Mouse (Mus musculus): ENCODE results near the gene BC005561. TPM values are rescaled to one million over a fixed set of nuclear protein-coding genes. Genes with fewer than 3 reads are reported as not detected.
A peak's percentile ranks its signal among the peaks of the same experiment; 100 is the strongest.

Gene BC005561
- polyA plus RNA-seq, 1 experiment from 2014 or later = 2.6 TPM

DNA sequence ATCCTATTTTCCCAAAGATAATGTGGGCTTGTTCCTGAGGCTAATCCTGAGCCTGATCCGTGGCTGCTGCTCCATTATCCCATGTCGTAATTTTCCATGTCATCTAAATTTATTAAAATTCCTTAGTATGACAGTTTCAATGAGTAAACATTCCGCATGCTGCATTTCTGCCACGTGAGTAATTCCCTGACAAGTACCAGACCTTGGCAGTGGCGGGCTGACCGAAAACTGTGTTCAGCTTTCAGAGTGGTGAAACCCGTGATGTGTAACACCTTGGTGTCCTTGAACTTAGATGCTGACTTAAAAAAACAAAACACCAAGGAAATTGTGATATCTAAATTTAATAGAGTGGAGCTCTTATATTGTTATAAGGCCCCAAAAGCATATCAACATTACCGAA is 42.9 kb upstream of the BC005561 start:
- Histone ChIP-seq H3K9ac (replicated peaks) (no peak overlapping the region), H3K4me3 (ENCODE audit: low read depth, low read length) (no peak overlapping the region), H3K27me3 (ENCODE audit: insufficient read depth, low read length) (no peaks in the 10 kb centered on the region; the same call in 1 of the 2 replicates), H3K27ac (ENCODE audit: low read depth) (no peak overlapping the region), H3K4me2 (ENCODE audit: low read depth, low read length) (no peak overlapping the region), H3K9me3 (ENCODE audit: low read length) (no peaks in the 10 kb centered on the region), H3K36me3 (replicated peaks; ENCODE audit: insufficient read depth, low read length) (peaks cover 4% of the 10 kb centered on the region; the same call in 1 of the 2 replicates), H3K4me1 (ENCODE audit: insufficient read depth) (no peaks in the 10 kb centered on the region)
- TF ChIP-seq EP300 (IDR thresholded peaks at IDR 0.05; ENCODE audit: low read depth) (no peak), CTCF (IDR thresholded peaks at IDR 0.05; ENCODE audit: low read depth) (no peak)
- no peak for ATAC-seq
- 86% methylated on average over 8 of the region's 8 CpGs for WGBS (ENCODE audit: insufficient replicate concordance)
- DNase-seq = no peak

DNA sequence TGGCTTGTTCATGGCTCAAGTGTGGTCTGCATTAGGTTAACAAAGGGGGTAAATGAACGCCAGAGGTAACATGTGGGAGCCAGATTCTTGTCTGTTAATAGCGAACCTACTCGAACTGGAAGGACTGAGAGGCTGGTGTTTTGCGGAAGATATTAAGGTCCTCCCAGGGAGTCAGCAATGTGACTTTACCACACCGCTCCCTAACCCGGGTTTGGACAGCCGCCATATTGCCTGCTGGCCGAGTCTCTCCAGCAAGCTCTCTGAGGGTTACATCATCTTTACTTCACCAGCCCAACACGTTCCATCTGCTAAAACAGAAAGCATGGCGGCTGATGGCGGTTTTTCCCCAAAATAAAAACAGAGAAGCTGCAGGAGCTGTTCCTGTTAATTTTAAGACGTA is 42.4 kb upstream of the BC005561 start:
- ATAC-seq (no peak), DNase-seq (no peak)
- WGBS (ENCODE audit: insufficient replicate concordance) = 88% methylated on average over 12 of the region's 12 CpGs
- H3K4me2 ChIP-seq (ENCODE audit: low read depth, low read length) = no peak overlapping the region
- peaks cover 4% of the 10 kb centered on the region; the same call in 1 of the 2 replicates for H3K36me3 ChIP-seq (replicated peaks; ENCODE audit: insufficient read depth, low read length)
- H3K27me3 ChIP-seq (ENCODE audit: insufficient read depth, low read length) = no peaks in the 10 kb centered on the region
- no peak overlapping the region for H3K4me3 ChIP-seq (ENCODE audit: low read depth, low read length)
- TF ChIP-seq EP300 (IDR thresholded peaks at IDR 0.05; ENCODE audit: low read depth) (no peak), CTCF (IDR thresholded peaks at IDR 0.05; ENCODE audit: low read depth) (no peak)
- no peak overlapping the region for H3K9ac ChIP-seq (replicated peaks)
- H3K27ac ChIP-seq (ENCODE audit: low read depth) = no peak overlapping the region
- H3K9me3 ChIP-seq (ENCODE audit: low read length) = no peaks in the 10 kb centered on the region
- H3K4me1 ChIP-seq (ENCODE audit: insufficient read depth) = no peaks in the 10 kb centered on the region

DNA sequence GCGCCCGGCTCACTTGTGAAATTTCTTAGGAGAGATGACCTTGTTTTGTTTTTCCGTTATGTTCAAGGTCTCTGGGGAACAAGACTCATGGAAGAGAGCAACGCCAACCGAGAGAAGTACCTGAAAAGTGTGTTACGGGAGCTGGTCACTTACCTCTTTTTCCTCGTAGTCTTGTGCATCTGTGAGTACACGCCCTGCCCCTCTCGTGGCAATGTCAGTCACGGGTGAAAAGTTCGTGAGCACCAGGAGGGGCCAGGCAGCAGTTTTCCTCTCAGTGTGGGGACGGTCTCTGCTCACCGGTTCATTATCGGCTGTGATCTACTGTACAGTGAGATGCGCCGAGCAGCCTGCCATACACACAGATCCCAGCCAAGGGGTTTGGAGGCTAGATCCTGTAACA is 41.3 kb upstream of the BC005561 start:
- peaks cover 4% of the 10 kb centered on the region; the same call in 1 of the 2 replicates for H3K36me3 ChIP-seq (replicated peaks; ENCODE audit: insufficient read depth, low read length)
- H3K9me3 ChIP-seq (ENCODE audit: low read length) = no peaks in the 10 kb centered on the region
- ATAC-seq = no peak
- no peak overlapping the region for H3K27ac ChIP-seq (ENCODE audit: low read depth)
- H3K4me2 ChIP-seq (ENCODE audit: low read depth, low read length) = no peak overlapping the region
- H3K4me1 ChIP-seq (ENCODE audit: insufficient read depth) = no peaks in the 10 kb centered on the region
- no peak for TF ChIP-seq CTCF (IDR thresholded peaks at IDR 0.05; ENCODE audit: low read depth)
- no peak for TF ChIP-seq EP300 (IDR thresholded peaks at IDR 0.05; ENCODE audit: low read depth)
- H3K9ac ChIP-seq (replicated peaks) = no peak overlapping the region
- DNase-seq = no peak
- no peaks in the 10 kb centered on the region for H3K27me3 ChIP-seq (ENCODE audit: insufficient read depth, low read length)
- WGBS (ENCODE audit: insufficient replicate concordance) = 87% methylated on average over 16 of the region's 16 CpGs
- H3K4me3 ChIP-seq (ENCODE audit: low read depth, low read length) = no peak overlapping the region

DNA sequence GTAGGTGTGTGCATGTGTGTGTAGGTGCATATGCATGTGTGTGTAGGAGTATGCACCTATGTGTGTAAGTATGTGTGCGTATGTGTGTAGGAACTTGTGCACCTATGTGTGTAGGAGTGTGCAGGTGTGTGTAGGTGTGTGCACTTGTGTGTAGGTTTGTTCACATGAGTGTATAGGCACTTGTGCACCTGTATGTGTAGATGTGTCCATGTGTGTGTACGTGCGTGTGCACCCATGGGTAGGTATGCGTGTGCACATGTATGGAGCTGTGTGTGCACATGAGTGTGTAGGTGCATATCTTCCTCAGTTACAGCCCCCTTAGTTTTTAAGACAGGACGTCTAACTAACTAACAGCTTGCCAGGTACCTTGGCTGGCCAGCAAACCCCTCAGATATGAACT is 39.6 kb upstream of the BC005561 start:
- H3K27me3 ChIP-seq (ENCODE audit: insufficient read depth, low read length) = no peaks in the 10 kb centered on the region
- no peak overlapping the region for H3K9ac ChIP-seq (replicated peaks)
- 77% methylated on average over 5 of the region's 5 CpGs for WGBS (ENCODE audit: insufficient replicate concordance)
- DNase-seq (no peak), ATAC-seq (no peak)
- H3K4me3 ChIP-seq (ENCODE audit: low read depth, low read length) = no peak overlapping the region
- H3K4me2 ChIP-seq (ENCODE audit: low read depth, low read length) = no peak overlapping the region
- peaks cover 4% of the 10 kb centered on the region; the same call in 1 of the 2 replicates for H3K36me3 ChIP-seq (replicated peaks; ENCODE audit: insufficient read depth, low read length)
- no peaks in the 10 kb centered on the region for H3K9me3 ChIP-seq (ENCODE audit: low read length)
- no peak overlapping the region for H3K27ac ChIP-seq (ENCODE audit: low read depth)
- TF ChIP-seq EP300 (IDR thresholded peaks at IDR 0.05; ENCODE audit: low read depth) = no peak
- TF ChIP-seq CTCF (IDR thresholded peaks at IDR 0.05; ENCODE audit: low read depth) = no peak
- H3K4me1 ChIP-seq (ENCODE audit: insufficient read depth) = no peaks in the 10 kb centered on the region

DNA sequence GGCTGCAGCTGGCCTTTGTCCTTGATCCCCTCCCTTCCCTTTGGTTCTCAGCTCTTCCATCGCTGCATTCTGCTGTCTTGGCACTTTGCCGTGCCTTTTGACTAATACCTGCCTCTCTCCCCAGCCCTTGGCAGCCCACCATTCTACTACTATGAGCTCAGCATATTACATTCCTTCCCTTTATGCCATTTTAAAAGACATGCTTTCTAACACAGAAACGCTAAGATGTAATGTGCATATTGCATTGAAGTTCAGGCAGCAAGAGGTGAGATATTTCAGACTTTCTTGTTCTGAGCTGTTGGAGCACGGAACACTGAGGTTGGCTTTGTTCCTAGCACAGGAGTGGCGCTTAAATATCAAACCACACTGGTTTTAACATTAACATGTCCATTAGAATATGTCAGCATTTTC is 37.2 kb upstream of the BC005561 start:
- TF ChIP-seq CTCF (IDR thresholded peaks at IDR 0.05; ENCODE audit: low read depth) (no peak), EP300 (IDR thresholded peaks at IDR 0.05; ENCODE audit: low read depth) (no peak)
- 78% methylated on average over 5 of the region's 5 CpGs for WGBS (ENCODE audit: insufficient replicate concordance)
- Histone ChIP-seq H3K9me3 (ENCODE audit: low read length) (no peaks in the 10 kb centered on the region), H3K36me3 (replicated peaks; ENCODE audit: insufficient read depth, low read length) (peaks cover 4% of the 10 kb centered on the region; the same call in 1 of the 2 replicates), H3K9ac (replicated peaks) (no peak overlapping the region), H3K27ac (ENCODE audit: low read depth) (no peak overlapping the region), H3K4me2 (ENCODE audit: low read depth, low read length) (no peak overlapping the region), H3K4me3 (ENCODE audit: low read depth, low read length) (no peak overlapping the region), H3K4me1 (ENCODE audit: insufficient read depth) (no peaks in the 10 kb centered on the region), H3K27me3 (ENCODE audit: insufficient read depth, low read length) (no peaks in the 10 kb centered on the region)
- ATAC-seq (no peak), DNase-seq (no peak)

DNA sequence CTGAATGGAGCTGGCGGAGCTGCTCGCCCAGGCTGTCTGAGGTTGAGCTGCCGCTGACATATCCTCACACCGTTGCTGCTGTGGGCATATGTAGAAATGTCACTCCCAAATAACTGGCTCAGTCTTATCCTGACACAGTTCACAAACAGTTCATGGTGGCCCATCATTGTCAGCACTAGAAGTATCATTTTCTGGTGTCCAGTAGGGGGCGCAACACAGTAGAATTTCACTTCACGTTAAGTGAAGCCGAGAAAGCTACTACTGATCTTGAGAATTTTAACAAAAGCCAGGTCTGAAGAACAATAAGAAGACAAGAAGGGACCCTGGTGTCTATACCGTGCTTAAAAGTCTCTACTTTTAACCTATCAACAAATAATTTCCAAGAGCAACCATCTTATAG is 35.8 kb upstream of the BC005561 start:
- no peak overlapping the region for H3K4me2 ChIP-seq (ENCODE audit: low read depth, low read length)
- no peak for ATAC-seq
- 90% methylated on average over 8 of the region's 8 CpGs for WGBS (ENCODE audit: insufficient replicate concordance)

DNA sequence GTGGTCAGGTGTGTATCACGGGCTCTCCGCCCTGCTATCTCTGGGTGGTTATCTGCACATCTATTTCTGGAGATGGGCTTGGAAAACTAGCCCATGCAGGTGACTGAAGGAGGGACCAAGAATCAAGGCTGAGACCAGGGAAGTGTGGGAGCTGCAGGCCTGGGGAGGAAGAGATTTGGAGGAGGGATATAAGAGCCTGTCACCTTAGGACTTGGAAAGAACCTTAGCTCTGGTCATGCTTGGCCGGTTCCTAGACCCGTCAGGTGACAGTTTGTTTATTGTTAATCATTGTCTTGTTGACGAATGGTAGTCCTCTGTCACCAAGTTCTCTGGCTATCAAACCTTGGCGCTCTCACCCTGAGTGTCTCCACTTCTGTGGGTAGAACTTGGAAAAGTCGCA is 27.8 kb upstream of the BC005561 start:
- TF ChIP-seq CTCF (IDR thresholded peaks at IDR 0.05; ENCODE audit: low read depth) = no peak
- TF ChIP-seq EP300 (IDR thresholded peaks at IDR 0.05; ENCODE audit: low read depth) = no peak
- H3K9me3 ChIP-seq (ENCODE audit: low read length) = no peaks in the 10 kb centered on the region
- DNase-seq = no peak
- H3K9ac ChIP-seq (replicated peaks) = no peak overlapping the region
- no peaks in the 10 kb centered on the region for H3K4me1 ChIP-seq (ENCODE audit: insufficient read depth)
- no peak overlapping the region for H3K4me3 ChIP-seq (ENCODE audit: low read depth, low read length)
- no peak overlapping the region for H3K4me2 ChIP-seq (ENCODE audit: low read depth, low read length)
- peaks cover 11% of the 10 kb centered on the region for H3K36me3 ChIP-seq (replicated peaks; ENCODE audit: insufficient read depth, low read length)
- H3K27me3 ChIP-seq (ENCODE audit: insufficient read depth, low read length) = no peaks in the 10 kb centered on the region
- WGBS (ENCODE audit: insufficient replicate concordance) = 77% methylated on average over 7 of the region's 7 CpGs
- no peak overlapping the region for H3K27ac ChIP-seq (ENCODE audit: low read depth)
- ATAC-seq = no peak

More for the DNA sequence above, 35.8 kb upstream of the BC005561 start:
- Histone ChIP-seq H3K27ac (ENCODE audit: low read depth) (no peak overlapping the region), H3K4me1 (ENCODE audit: insufficient read depth) (no peaks in the 10 kb centered on the region), H3K36me3 (replicated peaks; ENCODE audit: insufficient read depth, low read length) (peaks cover 4% of the 10 kb centered on the region; the same call in 1 of the 2 replicates), H3K9me3 (ENCODE audit: low read length) (no peaks in the 10 kb centered on the region), H3K9ac (replicated peaks) (no peak overlapping the region), H3K27me3 (ENCODE audit: insufficient read depth, low read length) (no peaks in the 10 kb centered on the region), H3K4me3 (ENCODE audit: low read depth, low read length) (no peak overlapping the region)
- peak; percentile 26; the same call in 1 of the 2 replicates for TF ChIP-seq CTCF (IDR thresholded peaks at IDR 0.05; ENCODE audit: low read depth)
- no peak for TF ChIP-seq EP300 (IDR thresholded peaks at IDR 0.05; ENCODE audit: low read depth)
- no peak for DNase-seq
